Mouse (Mus musculus) activated CD4-positive, CD25-positive, alpha-beta regulatory T cell, adult 4 months (primary cell): ENCODE measurements around the gene Notch2. TPM values are rescaled to one million over a fixed set of nuclear protein-coding genes. Genes with fewer than 3 reads are reported as not detected.
"Not testable (repeated sequence)": the region's sequence is repeated elsewhere in the genome, so short reads cannot be mapped to it uniquely, and the experiment has no call there.

Source experiments
- ATAC-seq: one replicate; pipeline ENCODE4 v1.8.0; 2017
- polyA plus RNA-seq, 2 experiments: library from polyadenylated mRNA; unstranded; fragments of 100-300 nt; shearing (Covaris generic); gene quantifications; one replicate each; pipeline ENCODE4 v1.2.1; 2017

The Notch2 gene
- polyA plus RNA-seq, 2 experiments from 2014 or later, result 14.1 to 17.5 TPM

DNA sequence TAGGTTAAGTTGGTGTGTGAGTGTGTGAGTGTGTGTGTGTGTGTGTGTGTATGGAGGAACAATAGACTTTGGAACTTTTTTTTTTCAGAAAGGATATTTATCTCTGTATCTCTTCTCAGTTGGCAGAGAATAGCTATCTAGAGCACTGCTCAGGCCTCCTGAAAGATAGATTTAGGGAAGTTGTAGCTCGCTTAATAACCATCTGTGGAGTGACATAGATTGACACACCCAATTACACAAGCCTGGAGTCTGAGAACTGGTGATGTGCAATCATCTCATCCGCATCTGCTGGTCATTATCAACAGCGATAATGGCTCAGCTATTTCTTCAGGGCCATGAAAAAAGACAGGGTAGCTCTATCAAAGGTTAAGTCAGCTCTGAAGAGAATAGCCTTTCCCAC is 18.9 kb downstream of the Notch2 start:
- ATAC-seq, result no peak

DNA sequence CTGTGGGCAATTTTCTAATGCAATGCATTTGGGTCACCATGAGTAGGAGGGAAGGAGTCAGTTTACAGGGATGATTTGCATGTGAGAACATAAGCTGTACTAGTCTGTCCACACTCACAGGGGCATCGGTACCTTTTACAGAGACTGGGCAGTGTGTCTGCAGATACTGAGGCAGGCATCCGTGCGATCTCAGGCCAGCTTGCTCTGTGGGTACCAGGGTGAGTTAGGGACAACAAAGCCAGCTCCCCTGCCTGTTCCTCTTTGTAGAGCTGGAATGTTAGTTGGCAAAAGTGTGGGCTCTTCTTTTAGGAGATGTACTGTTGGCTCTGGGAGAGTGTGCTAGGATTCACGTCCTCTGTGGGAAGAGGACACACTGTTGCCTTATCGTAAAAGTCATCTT is 19.6 kb downstream of the Notch2 start:
- ATAC-seq, result no peak

DNA sequence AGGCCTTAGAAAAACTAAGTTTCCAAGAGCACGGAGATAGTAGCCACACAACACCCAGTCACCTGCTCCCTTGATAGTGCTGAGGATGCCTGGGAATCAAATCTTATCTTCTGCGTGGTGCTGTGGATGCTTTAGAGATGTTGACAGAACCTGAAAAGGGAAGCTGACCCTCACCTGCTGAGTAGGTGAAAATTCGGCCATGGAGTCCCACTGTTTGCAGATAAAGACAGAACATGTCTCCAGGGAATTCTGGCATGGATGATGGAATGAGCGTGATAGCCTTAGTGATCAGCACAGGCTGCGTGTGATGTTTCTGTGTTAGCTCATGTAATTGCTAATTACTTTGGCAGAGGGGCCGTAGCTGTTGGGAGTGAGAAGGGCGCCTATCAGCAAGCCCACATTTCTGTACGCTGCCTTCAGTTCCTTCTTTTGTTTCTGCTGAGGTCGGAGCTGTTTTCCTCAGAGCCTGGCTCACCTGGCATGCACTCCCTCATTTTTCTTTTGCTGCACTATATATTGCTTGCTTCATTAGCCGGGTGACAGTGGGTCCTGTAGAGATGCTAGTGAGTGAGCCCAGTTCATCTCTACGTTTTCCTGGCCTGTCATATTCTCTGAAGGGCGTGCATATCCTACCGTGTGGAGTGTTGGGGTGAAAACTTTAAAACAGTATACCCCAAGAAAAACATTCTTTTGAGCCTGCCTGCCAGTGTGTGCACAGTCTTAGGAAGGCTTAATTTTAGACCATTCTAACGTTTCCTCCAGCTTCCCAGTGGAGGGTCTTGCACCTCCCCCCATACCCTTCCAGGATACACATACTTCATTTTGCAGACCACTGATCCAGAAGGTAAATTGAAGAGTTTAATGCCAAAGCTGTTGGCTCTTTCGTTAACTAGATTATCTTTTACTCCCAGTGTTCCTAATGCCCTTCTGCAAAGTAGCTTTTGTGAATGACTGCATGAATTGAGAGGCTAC is 21.6 kb downstream of the Notch2 start:
- ATAC-seq, result no peak

DNA sequence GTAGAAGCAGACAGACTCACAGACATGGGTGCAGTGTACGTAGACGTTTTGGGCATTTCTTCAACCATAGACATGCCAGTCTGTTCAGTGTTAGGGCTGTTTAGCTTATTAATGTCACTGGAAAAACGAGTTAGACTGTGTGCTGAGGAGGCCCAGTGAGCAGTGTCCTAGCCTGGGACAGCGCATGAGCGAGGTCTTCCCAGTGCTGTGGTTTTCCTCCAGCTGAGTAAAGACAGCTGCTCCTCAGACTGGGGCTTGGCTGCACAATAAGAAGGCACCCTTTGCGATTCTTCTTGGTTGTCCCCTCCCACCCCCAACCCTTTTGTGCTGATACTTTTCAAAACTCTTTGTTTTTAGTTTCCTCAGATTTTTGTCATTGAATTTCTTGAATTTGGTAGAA is 22.8 kb downstream of the Notch2 start:
- no peak for ATAC-seq

DNA sequence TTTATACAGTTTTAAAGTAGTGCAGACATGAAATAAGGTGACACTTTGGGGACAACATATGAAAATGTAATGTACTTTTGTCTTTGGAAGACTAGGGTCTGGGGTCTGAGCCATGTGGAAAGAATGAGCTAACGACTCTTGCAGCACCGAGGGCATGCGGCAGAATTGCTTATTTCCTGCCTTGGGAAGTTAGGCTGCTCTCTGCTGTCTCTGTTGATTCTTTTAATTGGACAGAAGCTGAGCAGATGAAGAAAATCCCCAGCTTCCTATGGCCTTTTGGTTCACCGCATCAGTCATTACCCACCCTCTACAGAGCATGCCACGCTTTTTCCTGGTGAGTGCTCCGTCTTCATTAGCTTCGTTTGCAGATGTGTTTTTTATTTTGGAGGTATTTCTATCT is 23.8 kb downstream of the Notch2 start:
- no peak for ATAC-seq

DNA sequence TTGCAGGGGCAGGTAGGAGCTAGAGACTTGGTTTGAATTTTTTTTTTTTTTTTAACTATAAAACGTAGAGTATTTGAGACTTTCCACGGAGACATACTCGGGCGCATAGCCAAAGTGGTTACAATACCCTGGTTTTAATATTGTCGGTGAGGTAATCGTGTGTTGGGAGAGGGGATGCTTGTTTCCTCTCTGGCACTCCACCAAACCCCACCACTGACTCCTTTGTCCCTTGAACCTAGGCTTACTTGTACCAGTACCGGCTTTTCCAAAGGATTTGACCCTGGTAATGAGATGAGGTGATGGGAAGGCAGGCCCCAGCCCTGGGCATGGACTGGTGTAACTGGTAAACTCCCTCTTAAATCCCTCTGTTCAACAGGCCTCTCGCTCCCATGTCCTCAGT is 25.3 kb downstream of the Notch2 start:
- no peak for ATAC-seq

DNA sequence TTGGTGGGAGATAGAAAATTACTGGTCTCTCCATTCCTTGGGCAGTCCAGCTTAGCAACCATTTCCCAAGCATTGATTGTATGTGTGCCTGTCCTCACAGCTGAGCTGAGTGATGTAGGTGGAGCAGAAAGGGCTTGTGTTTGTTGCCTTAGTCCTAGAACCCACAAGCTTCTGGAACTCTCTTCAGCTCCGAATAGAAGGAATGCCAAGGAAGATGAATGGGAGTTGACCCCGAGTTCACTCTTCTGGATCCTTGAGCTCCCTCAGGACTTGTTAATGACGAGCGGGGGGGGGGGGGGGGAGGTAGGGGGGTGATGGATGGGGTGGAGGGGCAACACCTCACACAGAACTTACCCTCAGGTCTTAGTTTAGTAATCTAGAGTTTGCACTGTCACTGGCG is 25.9 kb downstream of the Notch2 start:
- ATAC-seq, result no peak

DNA sequence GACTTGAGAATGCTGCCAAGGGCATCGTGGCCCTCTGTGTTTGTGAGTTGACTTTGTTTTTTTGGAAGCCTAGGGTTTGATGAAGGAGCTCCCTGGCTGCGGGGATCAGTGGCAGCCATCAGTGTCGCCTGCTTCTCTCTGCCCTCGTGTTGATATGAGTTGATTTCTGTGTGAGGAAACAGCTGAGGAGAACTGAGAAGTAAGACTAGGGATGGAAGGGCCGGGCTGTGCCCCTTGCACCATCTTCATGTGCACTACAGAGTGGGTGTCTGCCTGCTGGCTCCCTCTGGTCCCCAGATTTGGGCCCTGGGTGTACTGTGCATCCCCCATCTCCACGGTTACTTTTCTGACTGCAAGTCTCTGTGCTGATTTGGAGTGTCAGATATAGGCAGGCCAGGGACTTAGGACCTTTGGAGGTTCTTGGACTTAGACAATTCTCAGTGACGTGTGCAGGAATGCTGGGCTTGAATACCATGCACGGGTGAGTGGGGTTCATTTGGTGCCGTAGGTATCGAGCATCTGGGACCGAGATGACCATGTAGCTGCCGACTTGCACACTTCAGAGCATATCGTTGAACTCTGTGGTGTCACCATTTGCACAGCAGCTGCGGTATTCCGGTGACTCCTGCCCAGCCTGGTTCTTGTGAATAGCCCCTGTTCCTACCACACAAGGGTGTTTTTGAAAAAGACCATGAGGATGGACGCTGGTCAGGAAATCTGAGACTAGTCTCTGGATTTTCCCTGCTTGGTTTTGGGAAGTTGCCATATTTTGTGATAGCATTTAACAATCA is 26.5 kb downstream of the Notch2 start:
- no peak for ATAC-seq

DNA sequence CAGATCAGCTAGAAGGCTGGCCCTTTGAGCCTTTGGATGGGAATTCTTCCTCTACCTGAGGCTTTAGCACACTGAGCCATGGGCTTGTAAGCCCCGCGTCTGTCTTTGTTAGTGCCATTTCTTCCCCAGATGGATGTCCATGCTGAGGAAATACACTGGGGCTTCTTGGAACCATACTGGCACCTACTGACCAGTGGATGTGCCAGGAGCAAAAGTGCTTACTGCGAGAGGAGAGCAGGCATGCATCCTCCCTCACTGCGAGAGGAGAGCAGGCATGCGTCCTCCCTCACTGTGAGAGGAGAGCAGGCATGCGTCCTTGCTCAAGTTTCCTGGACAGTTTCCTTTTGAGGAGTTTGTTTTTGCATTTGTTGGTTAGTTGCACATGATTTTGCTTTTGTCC is 27.5 kb downstream of the Notch2 start:
- ATAC-seq, result no peak

DNA sequence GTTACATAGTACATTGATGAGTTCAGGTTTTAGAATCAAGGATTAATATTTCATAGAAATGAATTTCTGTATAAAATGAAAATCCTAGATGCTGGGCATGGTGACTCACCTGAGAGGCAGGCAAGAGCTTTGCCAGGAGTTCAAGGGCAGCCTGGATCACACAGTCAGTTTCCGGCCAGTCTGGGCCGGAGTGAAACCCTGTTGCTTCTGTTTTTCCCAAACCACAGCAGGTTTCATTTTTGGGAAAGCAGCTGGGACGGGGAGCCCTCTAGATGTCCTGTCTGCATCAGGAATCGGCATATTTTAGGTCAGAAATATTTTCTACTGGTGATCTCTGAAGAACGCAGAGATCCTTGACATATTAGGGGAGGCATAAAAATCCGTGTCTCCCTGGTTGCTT is 29.0 kb downstream of the Notch2 start:
- no peak for ATAC-seq

DNA sequence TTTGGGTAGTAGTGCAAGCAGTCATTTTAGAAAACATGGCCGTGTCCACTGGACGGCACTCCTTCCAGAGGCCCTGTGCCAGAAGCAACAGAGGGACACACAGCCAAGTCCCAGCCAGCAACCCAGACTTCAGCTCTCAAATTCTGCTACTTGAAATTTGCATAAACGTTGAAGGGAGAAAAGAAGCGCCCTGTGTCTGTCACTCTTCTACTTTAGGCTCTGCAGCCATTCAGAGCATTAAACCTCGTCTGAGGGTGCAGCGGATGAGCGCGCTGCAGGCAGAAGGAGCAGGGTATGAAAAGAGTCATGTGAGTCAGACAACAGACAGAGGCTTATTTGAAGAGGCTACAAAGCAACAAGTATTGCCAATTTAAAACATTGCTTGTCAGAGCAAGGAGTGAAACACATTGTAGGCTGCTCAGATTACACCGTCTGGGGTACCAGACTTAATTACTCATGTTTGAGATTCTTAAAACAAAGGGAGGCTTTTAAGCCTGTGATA is 29.7 kb downstream of the Notch2 start:
- no peak for ATAC-seq

DNA sequence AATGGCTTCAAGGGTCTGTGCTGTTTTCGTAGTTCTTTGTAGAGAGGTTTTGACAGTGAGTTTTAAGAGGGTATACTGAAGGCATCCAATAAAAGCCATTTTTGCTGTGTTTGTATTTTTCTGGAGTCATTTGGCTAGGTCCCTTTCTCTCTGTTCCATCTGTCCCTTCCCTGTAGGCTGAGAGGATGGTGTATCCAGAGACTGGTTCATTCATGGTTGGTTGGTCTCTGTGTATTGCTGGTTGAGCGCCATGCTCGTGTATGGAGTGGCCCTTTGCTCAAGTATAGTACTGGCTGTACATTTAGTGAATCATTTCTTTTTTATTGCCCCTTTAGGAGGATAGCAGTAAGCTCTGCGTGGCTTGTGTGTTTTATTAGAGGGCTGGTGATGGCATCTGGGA is 30.3 kb downstream of the Notch2 start:
- no peak for ATAC-seq

DNA sequence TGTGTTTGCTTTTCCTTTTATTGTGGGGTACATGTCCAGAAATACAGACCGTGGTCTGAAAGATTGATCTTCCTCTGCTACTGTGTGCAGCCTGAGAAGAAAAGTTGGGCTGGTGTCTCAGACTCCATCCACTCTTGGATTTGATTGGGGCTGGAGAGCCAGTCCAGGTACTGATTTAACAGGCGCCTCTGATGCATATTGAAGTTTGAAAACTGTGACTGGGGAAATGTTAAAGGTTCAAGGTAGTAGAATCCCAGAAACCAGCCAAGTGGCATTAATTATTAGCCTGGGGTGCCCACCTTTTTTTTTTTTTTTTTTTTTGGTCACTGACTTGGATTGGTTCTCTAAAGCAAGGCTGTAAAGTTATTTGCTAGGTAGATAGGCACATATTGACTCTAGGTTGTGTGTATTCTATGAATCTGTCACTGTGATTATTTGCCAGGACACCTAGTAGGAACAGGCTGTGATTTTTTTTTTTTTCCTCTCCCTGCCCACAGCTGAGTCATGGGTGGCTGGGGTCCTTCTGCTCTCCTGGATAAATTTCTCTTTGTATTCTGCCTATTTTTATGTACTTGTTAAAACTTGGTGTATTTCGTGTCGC is 31.5 kb downstream of the Notch2 start:
- ATAC-seq, result no peak

DNA sequence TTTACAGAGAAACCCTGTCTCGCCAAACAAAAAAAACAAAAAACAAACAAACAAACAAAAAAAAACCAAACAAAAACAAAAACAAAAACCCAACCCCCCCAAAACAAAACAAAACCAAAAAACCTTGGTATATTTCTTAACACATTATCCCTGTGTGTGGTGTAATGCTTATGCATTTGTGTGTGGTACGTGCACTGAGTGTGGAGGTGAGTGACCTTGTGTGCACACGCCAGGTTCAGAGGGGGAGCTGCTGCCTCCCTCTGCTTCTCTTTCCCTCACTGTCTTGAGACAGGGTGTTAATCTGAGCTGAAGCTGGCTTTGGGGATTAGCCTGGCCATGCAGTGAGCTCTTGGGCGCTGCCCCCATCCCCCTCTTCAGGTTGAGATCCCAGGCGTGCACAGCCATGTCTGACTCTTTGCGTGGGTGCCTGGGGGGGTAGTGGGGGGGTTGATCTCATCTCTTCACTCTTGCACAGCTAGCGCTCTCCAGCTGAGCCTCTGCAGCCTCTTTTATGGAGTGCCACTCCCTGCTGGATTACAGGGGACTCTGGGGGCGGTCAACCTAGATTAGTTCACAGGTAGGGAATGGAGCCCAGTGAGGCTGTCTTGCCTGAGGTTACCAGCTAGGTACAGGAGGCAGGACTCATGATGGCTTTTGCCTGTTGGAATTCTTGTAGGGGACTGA is 32.3 kb downstream of the Notch2 start:
- ATAC-seq, result no peak

DNA sequence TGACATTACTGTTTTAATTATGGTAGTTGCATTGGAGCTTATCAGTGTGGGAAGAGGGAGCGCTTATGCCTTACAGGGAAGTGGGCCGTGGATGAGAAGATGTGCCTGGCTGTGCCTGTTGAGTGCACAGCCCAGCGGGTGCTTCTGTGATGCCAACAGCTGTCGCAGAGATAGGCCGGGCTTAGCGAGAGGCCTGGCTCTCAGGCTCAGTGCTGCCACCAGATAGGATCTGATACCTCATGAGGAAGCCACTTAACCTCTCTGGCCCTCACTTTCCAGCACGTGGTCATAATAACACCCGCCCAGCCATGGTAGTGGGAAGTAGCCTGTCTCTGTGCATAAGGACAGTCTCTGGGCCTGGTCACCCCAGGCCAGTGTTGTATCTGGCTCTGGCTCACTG is 33.0 kb downstream of the Notch2 start:
- no peak for ATAC-seq

DNA sequence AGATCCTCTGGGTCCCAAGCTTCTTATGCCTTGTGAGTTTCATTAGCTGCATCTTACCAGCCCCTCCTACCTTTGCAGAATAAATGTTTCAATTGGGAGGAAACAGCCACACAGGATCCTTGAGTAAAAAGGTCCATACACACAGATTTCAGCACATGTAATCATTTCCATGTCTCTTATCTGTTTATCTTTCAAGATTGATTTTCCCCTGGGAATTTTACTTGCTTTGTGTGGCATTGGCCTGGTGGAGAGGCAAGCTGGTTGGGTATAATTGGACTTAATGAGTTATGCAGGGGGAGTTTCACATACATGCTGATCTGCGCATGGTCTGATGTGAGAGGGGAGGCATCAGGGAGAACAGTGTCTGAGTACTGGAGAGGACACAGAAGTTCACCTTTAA is 36.3 kb downstream of the Notch2 start:
- ATAC-seq, result no peak

DNA sequence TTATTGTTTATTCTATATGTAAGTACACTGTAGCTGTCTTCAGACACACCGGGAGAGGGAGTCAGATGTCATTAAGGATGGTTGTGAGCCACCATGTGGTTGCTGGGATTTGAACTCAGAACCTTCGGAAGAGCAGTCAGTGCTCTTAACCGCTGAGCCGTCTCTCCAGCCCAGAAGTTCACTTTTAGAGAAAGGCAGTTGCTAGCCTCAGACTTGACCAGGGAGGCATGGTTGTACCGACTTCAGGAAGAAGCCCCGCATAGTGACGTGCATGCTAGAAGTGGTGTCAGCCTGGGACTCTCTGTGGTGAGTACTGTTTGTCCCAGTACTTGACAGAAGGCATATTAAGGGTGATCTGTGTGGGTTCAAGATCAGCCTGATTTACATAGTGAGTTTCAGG is 36.8 kb downstream of the Notch2 start:
- not testable (repeated sequence) for ATAC-seq

DNA sequence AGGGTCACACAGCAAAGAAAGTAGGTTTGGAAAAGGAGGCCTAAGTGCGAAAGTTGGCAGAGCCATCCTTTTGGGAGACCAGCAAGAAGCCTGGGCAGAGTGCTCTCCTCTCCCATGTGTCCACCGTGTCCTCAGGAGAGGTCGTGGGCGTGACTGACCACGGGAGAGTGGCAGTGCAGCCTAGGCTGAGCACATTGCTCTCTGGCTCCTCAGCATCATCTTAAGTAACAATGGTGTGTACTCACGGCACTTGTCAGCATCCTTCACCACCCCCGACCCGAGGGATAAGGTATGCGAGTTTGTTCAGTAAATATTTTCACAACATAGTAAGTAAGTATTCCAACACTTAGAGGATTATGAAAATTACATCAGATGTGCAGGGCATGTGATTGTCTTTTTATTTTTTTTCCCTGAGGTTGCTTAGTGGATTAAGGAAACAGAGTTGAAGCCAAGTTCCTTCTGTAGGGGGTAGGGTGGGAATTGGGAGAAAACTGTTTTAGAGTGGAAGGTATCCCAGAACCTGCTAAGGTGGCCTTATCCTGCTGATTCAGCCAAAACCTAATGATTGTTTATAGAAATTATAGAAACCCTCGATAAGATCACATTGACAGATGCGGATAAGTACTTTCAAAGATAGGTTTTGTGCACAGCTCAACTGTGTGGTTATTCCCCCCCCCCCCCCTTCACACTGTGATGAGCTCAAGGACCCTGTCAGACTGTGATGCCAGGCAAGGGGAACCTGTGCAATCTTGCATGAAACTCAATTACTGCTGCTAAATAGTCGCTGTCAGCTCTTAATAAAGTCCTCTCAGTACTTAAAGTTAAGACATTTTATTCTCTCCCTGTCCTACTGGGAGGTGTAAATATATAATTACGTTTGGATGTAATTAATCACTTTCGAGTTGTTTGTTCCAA is 37.4 kb downstream of the Notch2 start:
- no peak for ATAC-seq

DNA sequence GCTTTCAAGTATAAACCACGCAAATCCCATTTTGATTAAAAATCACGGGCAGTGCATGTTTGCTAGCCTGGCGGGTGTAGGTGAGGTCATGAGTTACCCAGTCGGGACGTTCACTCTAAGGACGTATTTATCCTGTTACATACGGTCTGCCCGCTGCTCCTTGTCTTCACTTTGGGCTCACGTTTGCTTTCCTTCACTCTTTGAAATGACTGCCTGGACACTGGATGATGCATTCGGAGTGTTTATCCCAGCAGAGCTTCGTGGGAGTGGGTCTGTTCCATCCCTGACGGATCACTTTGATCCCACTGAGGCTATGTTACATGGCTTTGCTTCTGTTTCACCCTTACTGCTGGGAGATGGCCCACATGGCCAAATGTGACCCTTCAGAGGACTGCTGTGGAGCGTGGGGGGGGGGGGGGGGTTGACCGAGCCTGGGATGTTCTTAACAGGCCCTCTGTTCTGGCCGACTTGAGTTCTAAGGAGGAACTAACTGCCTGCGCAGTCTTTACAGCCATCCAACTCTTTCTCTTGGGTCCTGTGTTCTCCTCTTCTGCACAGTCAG is 38.2 kb downstream of the Notch2 start:
- ATAC-seq, result no peak

DNA sequence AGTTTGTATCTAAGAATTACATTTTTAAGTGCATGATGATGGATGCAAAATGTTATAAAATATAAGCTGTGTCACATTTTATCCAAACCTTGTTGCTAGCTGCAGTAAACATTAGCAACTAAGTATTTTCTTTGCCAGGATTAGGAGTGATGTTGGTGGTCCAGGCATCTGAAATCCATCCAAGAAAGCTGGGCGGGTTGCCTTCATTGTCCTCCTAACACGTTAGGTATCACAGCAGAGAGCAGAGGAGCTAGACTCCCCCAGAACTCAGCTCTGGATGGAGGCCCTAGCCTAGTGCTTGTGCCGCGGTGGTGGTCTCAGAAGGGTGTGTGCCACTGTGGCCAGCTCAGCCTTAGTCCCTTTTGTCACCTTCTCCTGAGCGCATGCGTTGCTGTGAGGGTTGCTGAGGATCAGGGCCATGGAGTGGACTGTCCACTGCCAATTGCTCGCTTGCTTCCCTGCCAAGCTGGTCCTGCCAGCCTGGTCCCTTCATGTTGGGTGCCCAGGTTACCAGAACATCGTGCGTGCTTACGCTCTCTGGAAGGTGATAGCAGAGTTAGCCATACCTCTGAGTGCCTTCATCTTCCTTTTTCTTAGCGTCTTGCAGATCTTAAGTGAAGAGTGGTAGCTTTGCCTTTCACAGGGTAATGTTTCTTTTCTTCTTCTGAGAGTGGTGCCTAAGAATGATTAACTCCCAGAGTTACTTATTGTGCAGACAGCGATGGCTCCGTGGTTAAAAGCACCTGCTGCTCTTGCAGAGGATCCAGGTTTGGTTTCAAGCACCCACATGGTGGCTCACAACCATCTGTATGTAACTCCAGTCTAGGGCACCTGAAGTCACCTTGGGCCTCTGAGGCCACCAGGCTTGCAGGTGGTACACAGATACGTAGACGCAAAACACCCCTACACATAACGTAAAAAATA is 39.4 kb downstream of the Notch2 start:
- no peak for ATAC-seq
